Mouse (Mus musculus) spleen, adult 2 months (tissue): Measurements from ENCODE around the gene Kl.

Source experiments
- CTCF ChIP-seq: fragments of 200-500 bp; IDR thresholded peaks from 2 replicates; pipeline ENCODE4 v1.5.1; 2011; ENCODE audit warnings: mild to moderate bottlenecking, inconsistent platforms; ENCODE audit not compliant: insufficient read depth, insufficient read length, insufficient replicate concordance; ENCODE audit errors: extremely low read depth
- POLR2A ChIP-seq: fragments of 200-500 bp; IDR thresholded peaks from 2 replicates; pipeline ENCODE4 v1.6.1; 2011; ENCODE audit warnings: low read depth, low read length, inconsistent platforms

GRCm38 (mm10) chr5:150906053-150907040 is 46.1 kb upstream of the Kl start:
- TF ChIP-seq CTCF = no peak
- no peak for TF ChIP-seq POLR2A
